Mouse (Mus musculus) left cerebral cortex, adult 8-10 months (tissue): ENCODE results near the gene Usp43. TPM values are rescaled to one million over a fixed set of nuclear protein-coding genes. Genes with fewer than 3 reads are reported as not detected.
A peak's percentile ranks its signal among the peaks of the same experiment; 100 is the strongest.

ENCODE experiments used
- DNase-seq, 2 experiments: peaks; one replicate each; pipeline ENCODE4 v3.0.0; 2022; ENCODE audit warnings: low spot score in 2 of 2
- total RNA-seq, 4 experiments: library from RNA; stranded (reverse); gene quantifications; 2 replicates each; pipeline ENCODE4 v1.2.4; 2022

Usp43 gene
- total RNA-seq = 1 to 10 TPM; 3.0 to 4.6 (median 3.9) TPM

DNA sequence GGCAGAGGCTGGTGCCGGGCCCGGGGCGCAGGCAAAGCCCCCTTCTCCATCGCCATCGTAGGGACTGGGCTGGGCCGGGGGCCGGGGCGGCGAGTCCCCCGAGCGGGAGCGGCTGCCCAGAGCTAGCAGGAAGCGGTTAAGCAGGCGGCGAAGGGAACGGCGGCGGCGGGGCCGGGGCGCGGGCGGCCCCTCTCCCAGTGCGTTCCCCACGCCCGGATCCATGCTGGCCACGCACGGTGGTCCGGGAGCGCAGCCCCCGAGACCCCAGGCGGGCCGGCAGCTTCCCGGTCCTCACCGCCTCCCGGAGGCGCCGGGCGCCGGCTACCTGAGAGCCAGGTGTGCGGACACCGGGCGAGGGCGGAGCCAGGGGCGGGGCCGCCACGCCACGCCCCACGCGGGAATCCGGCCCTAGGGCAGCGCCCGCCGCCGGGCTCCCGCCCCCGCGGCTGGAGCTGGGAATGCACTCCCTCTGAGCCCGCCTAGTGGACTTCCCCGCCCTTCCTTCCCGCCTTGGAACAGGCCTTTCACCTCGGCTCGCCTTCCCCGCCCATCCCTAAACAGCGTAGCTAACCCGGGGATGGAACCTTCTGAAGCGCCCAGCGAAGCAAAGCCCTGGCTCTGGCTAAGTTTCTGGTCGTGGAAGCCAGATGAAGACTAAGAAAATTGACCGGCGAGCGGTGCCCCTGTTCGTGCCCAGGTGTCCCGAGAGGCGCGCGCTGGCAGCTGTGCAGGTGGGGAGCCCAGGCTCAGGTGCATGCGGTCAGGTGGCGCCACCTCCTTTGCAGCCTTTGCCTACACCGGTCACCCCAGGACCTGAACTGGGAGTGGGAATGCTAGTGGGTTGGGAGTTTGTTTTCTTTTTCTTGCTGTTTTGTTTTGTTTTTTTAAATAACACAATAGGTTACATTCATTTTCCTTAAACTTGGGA lies at the start of gene Usp43:
Gene Usp43, minus strand, starts transcription at position 327 of the 928 bp plus-strand sequence.
- DNase-seq = no peak

GRCm38 (mm10) chr11:67967831-67968230 lies 45.9 kb upstream of the Usp43 start:
- DNase-seq = no peak

- DNase-seq = peak; percentile 81 to 97
Observed at GRCm38 (mm10) chr11:67965905-67966878, 44.2 kb upstream of the Usp43 start, which contains the start of gene Stx8. Stx8 (plus strand) TSS chr11:67966193.

DNA sequence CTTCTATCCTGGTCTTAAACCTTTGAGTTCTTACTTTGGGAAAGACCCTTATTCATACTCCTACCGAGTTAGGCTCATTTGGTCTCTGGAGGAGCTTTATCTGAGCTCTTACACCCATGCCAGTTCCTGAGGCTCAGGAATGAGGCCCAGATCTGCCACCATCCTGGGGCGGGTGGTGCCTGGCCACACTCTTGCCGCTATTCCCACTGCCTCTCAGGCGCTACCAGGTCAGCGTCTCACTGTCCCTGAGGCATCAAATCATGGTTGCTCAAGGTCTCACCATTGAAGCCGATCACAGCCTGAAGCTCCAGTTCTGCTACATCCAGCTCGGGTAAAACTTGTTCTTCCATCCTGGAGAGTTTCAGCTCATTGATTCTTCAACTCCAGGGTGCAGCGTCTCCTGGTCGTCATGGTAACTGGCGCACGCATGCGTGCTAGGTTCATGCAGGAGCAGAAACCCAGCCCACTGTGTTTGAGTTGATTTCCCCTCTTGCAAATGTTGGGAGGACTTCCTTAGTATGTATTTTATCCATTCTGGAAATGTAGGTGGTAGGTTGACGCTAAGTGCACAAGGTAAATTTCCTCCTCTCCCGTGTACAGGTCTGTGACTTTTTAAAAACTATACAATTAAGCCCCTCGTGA lies 43.4 kb upstream of the Usp43 start, which contains the start of gene Cfap52:
Gene Cfap52, minus strand, starts transcription at position 410 of the 642 bp plus-strand sequence.
- DNase-seq = peak; percentile 72 to 83

DNA sequence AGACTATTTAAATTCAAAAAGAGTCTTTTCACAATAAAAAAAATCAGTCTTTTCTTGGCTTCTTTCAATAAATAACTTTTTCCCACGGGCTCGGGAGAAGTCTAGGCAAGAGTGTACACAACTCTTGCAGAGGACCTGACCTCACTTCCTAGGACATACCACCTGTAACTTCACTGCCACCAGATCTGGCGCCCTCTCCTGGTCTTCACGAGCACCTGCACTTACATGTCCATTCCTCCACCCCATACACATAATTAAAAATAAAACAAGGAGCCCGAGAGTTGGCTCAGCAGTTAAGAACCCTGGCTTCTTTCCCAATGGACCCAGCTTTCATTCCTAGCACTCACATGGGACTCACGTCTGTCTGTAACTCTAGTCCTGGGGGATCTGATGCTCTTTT lies 42.2 kb upstream of the Usp43 start:
- no peak for DNase-seq

DNA sequence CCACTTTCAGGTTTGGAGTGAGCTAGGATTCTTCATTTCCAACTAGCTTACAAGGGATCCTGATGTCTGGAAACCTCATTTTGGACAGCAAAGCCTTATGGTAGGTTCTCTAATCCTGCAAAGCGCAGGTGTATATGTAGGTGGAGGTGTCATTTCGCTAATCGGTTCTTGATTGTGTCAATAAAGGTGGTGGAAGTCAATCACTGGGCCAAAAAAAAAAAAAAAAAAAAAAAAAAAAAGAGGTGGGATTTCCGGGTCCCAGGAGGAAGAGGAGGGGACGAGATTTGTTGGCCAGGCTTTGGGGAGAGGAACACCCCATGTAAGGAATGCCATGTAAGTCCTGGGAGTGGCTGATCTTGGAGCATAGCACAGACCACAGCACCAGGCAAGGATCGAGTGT lies 32.5 kb upstream of the Usp43 start:
- no peak for DNase-seq

- DNase-seq = no peak
Observed at GRCm38 (mm10) chr11:67953604-67954003, 31.7 kb upstream of the Usp43 start.

GRCm38 (mm10) chr11:67949475-67949874 lies 27.5 kb upstream of the Usp43 start:
- no peak for DNase-seq

- no peak for DNase-seq
Observed at GRCm38 (mm10) chr11:67948229-67948628, 26.3 kb upstream of the Usp43 start.

GRCm38 (mm10) chr11:67932156-67932555 lies 10.2 kb upstream of the Usp43 start:
- no peak for DNase-seq

GRCm38 (mm10) chr11:67926348-67927055 lies 4.5 kb upstream of the Usp43 start:
- no peak for DNase-seq

DNA sequence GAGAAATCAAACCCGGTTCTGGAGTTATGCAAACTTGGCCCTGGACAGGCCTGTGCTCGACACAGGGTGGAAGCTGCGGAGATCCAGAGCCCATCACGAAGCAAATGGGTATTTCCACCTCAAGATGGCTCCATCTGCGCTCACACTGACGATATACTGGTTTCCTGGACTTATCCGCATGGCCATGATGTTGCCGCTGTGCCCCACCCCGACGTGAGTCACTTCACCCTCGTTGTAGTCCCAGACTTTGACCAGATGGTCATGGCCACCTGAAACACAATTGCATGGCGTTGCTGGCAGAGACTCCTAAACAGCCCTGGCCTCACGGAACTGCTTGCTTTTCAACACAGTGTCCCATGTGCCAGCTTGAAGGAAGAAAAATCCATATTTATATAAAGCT lies 3.0 kb upstream of the Usp43 start:
- peak in 1 of 2 experiments; percentile 29 for DNase-seq

DNA sequence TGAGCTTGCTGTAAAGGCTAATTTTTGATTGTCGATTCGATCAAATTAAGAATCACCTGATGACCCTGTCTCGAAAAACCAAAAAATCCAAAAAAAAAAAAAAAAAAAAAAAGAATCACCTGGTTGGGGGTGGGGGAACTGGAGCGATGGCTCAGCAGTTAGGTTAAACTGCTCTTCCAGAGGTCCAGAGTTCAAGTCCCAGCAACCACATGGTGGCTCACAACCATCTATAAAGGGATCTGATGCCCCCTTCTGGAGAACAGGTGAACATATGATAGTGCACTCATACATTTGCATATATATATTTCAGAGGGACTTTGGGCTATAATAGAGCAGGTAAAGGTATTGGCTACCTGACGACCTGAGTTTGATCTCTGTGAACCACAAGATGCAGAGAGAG lies 1.8 kb upstream of the Usp43 start:
- DNase-seq = no peak

- DNase-seq = peak in 1 of 2 experiments; percentile 14
Observed at GRCm38 (mm10) chr11:67922755-67923125, 787 bp upstream of the Usp43 start.

- DNase-seq = peak; percentile 10 to 21
Observed at GRCm38 (mm10) chr11:67921091-67921826, 694 bp downstream of the Usp43 start.

DNA sequence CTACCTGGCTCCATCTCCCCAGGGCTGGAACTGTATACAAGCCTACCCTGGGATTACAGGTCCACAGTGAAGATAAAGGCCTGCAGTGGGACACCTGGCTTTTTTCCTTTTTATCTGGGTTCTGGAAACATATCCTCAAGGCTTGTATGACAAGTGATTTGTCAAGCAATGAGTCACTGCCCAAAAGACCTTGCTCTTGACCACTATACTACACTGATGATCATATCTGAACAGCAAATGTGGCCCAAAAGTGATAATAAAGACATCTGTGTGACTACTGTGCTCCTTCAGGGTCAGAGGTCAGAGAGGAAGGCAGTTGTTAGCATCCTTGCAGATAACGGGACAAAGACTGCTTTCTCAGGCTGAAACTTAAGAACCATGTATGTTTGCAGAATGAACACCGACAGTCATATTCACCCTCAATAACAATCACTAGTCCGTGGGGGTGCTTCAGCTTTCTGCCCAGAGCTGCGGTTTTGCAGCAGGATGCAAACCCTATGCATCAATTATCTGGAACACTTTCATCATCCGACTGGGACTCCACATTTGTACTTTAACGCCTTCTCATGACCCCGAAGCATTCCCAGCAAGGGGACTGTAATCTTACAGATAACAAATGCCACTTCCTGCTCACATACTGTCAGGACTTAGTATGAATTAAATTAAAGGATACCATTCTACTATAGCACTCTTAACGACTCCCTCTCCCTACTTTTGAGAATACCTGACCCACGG lies 1.6 kb downstream of the Usp43 start:
- no peak for DNase-seq

DNA sequence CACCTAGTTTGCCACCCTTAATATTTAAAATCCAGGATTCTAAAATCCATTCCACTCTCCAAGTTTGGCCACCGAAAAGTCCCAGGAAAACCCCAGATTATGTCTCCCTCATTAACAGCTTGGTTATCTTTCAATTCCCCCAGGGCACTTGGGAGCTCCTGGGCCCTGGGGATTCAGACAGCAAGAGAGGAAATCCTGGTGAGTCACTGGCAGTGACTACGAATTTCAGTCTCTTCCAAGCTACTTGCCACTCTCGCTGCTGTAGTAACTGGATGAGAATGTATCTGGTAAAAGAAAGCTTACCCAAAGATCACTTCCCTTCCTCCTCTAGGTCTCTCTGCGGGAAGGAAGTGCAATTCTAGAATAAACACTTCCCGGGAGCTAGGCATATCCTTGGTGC lies 2.4 kb downstream of the Usp43 start:
- DNase-seq = no peak

DNA sequence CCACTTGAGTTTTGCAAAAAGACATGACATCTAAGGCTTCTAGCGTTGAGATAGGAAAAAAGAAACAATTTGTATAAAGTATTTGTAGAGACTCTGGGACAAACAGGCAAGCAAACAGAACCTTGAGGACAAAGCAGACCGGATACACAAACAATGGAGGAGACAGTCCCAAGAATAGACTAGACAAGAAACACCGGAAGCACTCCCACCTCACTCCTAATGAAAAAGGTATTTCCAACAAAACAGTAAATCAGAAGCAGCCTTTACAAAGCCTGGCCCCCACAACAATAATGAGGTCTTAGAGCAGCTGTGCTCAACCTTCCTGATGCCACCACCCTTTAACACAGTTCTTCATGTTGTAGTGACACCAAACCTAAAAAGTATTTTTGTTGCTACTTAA lies 4.8 kb downstream of the Usp43 start:
- no peak for DNase-seq

DNA sequence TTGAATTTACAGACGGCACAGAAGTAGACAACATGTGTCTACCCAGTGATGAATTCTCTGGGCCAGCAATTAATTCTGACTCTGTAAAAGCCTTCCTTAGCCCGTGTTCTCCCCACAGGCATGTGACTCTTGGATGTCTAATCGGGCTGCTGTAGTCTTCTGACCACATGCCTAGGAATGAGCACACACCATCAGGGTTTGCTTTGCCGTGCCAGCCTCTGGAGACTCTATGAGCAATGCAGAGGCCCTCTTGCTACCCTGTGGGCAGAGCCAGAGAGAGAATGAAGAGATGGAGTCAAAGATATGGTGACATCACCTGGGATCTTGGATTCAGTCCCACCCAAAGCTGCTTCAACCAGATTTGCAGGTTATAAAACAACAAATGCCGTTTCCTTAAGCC lies 10.9 kb downstream of the Usp43 start:
- DNase-seq = no peak
